Mouse (Mus musculus) gastrocnemius, adult 8-10 months (tissue): ENCODE data around the gene Ttc41. TPM values are rescaled to one million over a fixed set of nuclear protein-coding genes. Genes with fewer than 3 reads are reported as not detected.
"Not testable (repeated sequence)": the region's sequence is repeated elsewhere in the genome, so short reads cannot be mapped to it uniquely, and the experiment has no call there.

Source experiments
- DNase-seq, 2 experiments: peaks; one replicate each; pipeline ENCODE4 v3.0.0; 2022; ENCODE audit warnings: low spot score in 2 of 2
- total RNA-seq, 4 experiments: library from RNA; stranded (reverse); gene quantifications; 2 replicates each; pipeline ENCODE4 v1.2.4; 2022

Ttc41 gene
- 1 to 10 TPM; 2.2 to 2.6 (median 2.3) TPM for total RNA-seq

- peak; percentile 97 to 99 for DNase-seq
These were observed at the start of gene Ttc41, which contains the start of gene Hsp90b1 for GRCm38 (mm10) chr10:86705318-86705921. Gene Ttc41 (plus strand): TSS chr10:86705811. Gene Hsp90b1 (minus strand): TSS chr10:86705509.

- not testable (repeated sequence) for DNase-seq
These were observed 35.1 kb upstream of the Ttc41 start for GRCm38 (mm10) chr10:86670550-86670949.

- not testable (repeated sequence) for DNase-seq
These were observed 20.8 kb upstream of the Ttc41 start for GRCm38 (mm10) chr10:86684797-86685178.

- DNase-seq, result peak; percentile 52 to 56
These were observed 20.2 kb upstream of the Ttc41 start for GRCm38 (mm10) chr10:86685179-86686016.

DNA sequence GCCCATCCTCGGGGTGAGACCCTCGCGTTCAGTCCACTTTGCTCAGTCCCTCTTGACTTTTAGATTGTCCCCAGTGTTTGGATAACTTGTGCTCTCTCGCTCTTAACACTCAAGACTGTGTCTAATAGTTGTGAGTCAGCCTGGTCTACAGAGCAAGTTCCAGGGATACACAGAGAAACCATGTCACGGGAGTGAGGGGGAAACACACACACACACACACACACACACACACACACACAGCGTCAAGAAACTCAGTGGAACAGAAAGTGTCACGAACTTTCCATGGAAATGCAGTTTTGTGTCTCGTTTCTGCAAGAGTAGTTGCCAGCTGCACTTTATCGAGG, 19.6 kb upstream of the Ttc41 start:
- DNase-seq, result not testable (repeated sequence)

DNA sequence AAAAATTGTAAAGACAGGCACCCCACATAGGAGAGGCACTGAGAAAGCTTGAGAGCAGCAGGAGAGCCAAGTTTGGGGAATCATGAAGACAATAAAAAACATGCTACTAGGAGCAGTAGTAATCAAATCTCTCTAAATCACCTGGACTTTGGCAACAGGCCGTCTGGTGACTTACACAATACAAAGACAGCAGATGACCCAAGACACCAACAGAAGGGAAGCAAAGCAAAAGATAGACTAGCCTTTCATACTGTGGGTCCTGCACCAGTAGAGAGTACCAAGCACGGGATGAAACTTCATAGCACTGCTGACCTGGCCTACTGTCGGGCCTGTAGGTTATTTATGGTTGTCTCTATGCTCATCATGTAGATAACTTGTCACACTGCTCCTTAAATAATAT, 5.4 kb upstream of the Ttc41 start:
- no peak for DNase-seq

GRCm38 (mm10) chr10:86700973-86701372, 4.6 kb upstream of the Ttc41 start:
- no peak for DNase-seq

DNA sequence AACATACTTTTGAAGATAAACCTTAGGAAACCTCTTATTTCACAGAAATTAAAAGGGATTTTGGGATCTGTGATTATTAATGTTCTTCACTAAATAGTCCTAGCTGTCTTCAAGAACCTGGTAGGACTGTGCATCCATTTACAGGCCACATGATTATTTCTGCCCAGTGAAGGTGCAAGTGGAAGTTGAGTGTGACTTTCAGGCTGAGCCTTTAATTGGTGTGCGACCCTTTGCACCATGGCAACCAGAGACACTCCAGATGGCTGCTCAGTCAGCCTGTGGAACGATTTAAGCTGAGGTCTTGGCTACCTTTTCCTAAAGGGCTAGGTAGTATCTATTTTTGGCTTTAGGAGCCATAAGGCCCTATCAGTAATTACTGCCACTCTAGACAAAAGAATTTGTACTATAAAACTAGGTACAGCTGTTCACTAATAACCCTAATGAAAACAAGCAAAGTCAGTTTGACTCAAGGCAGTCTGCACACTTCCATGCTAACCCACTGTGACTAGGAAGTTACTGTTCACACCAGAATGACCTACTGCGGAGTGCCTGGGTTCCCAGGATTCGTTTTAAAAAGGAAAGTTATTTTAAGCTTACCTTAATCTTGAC, 3.2 kb upstream of the Ttc41 start:
- DNase-seq, result no peak

GRCm38 (mm10) chr10:86703375-86703774, 2.2 kb upstream of the Ttc41 start:
- no peak for DNase-seq

DNA sequence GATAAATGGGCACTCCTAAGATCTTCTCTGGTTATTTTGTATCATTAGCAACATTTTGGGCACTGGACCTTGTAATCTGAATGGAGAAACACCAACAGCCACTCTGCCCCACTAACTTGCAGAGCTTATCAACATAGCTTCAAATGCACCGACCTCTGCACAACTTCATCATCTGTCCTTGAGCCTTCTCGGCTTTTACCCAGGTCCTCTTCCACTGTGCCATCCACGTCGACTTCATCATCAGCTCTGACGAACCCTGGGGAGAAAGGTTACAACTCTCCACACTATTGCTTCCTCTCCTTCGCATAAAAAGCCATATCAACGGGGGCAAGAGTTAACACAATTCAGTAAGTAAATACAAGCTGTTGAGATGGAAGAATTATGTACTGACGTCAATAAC, 1.5 kb upstream of the Ttc41 start:
- DNase-seq, result no peak

- peak in 1 of 2 experiments; percentile 16 for DNase-seq
These were observed 921 bp upstream of the Ttc41 start for GRCm38 (mm10) chr10:86704589-86705191.

DNA sequence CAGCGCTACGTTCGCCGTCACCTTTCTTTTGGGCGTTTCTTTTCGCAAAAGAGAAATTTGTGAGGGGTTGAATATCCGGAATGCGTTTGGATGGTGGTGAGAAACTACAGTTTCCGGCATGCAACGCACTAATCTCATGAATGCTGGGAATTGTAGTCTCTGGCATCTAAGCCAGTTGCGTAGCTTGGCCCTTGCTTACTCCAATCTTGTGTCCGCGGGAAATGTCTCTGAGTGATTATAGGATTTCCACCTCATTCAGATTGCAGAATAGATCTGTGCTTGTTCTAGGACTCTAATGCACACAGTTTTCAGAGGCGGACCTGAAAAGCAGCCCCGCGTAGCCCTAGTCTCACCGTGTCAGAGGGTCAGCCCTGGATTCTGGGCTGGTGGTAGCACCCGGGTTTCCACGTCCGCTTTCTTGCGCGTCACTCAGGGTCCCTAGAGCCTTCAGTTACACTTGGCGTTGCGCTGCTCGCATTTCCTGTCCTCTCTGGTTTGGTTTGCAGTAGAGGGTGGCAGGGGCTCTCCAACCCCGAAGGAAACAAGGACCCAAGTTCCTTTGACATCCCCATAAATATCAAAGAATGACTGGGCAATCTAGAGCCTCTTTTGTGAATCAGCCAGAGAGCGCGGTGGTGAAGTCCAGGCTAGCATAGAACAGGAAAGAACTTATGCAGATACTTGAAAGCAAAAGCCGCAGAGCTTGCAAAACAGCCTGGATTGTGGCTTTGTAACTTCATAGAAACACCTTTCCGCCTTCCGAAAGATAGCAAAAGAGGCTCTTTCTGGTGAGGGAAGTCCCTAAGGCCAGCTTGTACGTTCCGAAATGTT, 526 bp downstream of the Ttc41 start:
- peak; percentile 63 to 69 for DNase-seq

- DNase-seq, result no peak
These were observed 1.5 kb downstream of the Ttc41 start for GRCm38 (mm10) chr10:86707134-86707533.

- no peak for DNase-seq
These were observed 6.5 kb downstream of the Ttc41 start for GRCm38 (mm10) chr10:86712156-86712555.

DNA sequence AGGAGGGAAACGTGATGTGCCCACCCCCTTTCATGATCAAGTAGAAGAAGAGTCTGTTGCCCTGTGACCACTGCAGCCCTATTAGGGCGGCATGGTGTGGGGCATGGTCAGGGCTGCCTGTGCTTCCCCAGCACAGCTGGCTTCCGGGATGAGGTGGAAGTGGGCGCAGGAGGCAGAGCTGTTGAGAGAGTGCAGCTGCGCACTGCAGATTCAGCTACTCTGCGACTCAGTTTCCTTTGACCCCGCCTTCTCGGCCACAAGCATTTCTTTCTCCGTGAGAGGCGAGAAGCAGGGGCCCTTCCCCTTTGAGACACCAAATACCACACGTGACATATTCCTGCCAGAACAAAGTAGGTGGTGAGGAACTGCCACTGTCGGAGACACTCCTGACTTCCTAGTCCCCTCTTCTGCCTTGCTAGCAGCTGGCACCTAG, 22.0 kb downstream of the Ttc41 start:
- DNase-seq, result peak in 1 of 2 experiments; percentile 13

DNA sequence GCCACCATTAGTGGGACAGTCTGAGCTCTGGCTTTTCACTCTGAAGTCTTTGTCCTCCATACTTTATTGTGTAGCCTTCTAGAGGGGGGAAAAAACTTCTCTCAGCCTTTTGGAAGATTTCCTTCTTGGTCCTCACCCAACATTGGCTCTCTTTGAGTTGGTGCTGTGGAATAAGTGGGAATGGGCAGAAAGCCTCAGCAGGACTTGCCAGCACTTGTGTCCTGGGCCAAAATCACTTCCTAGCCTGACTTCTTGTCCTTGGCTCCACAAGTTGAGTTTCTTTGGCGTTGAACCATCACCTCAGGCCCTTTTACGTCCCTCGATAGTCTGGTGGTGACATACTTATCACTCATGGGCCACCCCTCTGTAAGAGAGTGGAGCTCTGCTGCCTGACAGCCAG, 22.6 kb downstream of the Ttc41 start:
- DNase-seq, result no peak

DNA sequence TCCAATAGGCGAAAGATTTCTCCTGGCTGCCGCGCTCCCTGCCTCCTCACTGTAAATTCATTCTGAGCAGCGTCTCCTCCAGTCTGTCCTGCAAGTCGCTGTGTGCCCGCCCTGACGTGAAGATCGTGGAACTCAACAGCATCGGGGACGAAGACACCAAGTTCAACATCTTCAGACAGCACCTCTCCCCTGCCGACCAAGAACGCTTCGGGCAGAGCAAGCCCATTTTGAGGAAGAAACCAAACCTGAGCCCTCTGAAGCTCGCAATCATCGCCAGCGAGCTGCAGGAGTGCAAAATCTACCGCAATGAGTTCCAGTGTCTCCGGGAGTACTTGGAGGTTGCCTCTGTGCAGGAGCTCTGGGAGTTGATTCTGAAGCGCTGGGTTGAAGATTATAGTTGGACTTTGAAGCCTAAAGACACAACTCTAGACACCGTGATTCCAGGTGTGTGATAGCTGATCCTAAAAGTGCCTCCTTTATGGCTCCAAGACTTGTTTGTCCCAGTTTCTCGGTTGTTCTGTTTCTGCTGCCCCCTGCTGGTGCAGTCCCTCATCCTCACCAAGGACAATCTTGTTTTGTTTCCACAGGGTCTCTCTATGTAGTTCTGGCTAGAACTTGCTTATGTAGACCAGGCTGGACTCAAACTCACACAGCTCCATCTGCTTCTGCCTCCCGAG, 25.4 kb downstream of the Ttc41 start:
- peak; percentile 70 to 71 for DNase-seq

- no peak for DNase-seq
These were observed 25.9 kb downstream of the Ttc41 start for GRCm38 (mm10) chr10:86731500-86731863.

DNA sequence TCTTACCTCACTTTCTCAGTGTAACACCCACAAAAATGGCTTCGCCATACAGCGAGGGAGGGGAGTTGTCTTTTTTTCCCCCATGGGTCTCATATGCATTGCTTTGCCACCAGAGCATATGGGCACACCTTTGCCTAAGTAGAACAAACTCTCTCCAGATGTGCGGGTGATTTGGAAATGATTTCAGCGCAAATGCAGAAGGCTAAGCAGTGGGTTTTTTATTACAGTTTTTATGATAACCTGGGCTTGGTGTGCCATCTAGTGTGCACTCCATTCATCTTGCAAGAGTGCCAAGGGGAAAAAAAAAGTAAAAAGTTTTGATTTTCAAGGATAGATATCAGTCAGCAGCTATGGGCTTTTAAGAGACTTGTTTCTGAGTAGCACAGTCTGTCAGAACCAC, 29.4 kb downstream of the Ttc41 start:
- DNase-seq, result no peak

GRCm38 (mm10) chr10:86742918-86743317, 37.3 kb downstream of the Ttc41 start:
- DNase-seq, result no peak

- DNase-seq, result no peak
These were observed 38.7 kb downstream of the Ttc41 start for GRCm38 (mm10) chr10:86744306-86744705.
